Mouse (Mus musculus): ENCODE results near the gene Il16. TPM values are rescaled to one million over a fixed set of nuclear protein-coding genes. Genes with fewer than 3 reads are reported as not detected.
A peak's percentile ranks its signal among the peaks of the same experiment; 100 is the strongest.

Gene Il16
- total RNA-seq, 1 experiment from 2014 or later = 5.7 TPM

- no peak for DNase-seq
Observed at GRCm38 (mm10) chr7:83604180-83604944, 141.2 kb downstream of the Il16 start.

GRCm38 (mm10) chr7:83599913-83600286, 145.6 kb downstream of the Il16 start:
- peak; percentile 76 for DNase-seq

GRCm38 (mm10) chr7:83598997-83599912, 146.3 kb downstream of the Il16 start:
- DNase-seq = no peak

- DNase-seq = no peak
Observed at GRCm38 (mm10) chr7:83597063-83597462, 148.5 kb downstream of the Il16 start.

GRCm38 (mm10) chr7:83594056-83594455, 151.5 kb downstream of the Il16 start:
- DNase-seq = no peak

Other genes starting within 250 kb of the Il16 start
- gene Tmc3, start 160.8 kb downstream of the Il16 start, total RNA-seq (2021) = 0.30 and 0.90 TPM in 2 replicates
- gene Stard5, start 113.8 kb downstream of the Il16 start, total RNA-seq (2021) = 32.8 and 40.5 TPM in 2 replicates
- gene Cfap161, start 49.2 kb upstream of the Il16 start, total RNA-seq (2021) = 0.38 TPM in 1 of 2 replicates, not detected in the other
- 17.8 and 18.1 TPM in 2 replicates for gene Tlnrd1, start 138.6 kb upstream of the Il16 start, total RNA-seq (2021)
- gene Mesd, start 138.7 kb upstream of the Il16 start, total RNA-seq (2021) = 87.2 and 100 TPM in 2 replicates